Mouse (Mus musculus) c-Kit-positive CD71-positive TER-119-negative erythroid progenitor cells, embryonic 14.5 days (primary cell): ENCODE data around the gene 9930021J03Rik.

ENCODE experiments used
- DNase-seq: peaks from one replicate; pipeline ENCODE4 v3.0.0-alpha.2; 2013; ENCODE audit warnings: low read depth

The 9930021J03Rik gene

DNA sequence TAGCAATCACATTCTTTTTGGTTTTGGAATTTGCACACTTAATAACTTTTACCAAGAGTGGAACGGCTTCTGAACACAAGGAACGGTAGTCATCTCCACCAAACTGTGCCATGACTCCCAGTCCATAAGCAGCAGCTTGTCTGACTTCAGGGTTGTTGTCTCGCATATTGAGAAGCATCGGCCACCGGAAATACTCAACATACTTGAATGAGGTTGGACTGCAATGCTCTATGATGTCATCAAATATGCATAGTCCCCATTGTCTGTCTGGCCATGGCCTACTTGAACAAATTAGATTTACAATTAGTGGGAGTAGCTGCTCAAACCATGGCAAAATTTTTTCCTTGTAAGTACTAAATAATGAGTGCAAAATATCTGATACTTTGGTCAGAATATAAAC, 4.2 kb upstream of the 9930021J03Rik start:
- no peak for DNase-seq

DNA sequence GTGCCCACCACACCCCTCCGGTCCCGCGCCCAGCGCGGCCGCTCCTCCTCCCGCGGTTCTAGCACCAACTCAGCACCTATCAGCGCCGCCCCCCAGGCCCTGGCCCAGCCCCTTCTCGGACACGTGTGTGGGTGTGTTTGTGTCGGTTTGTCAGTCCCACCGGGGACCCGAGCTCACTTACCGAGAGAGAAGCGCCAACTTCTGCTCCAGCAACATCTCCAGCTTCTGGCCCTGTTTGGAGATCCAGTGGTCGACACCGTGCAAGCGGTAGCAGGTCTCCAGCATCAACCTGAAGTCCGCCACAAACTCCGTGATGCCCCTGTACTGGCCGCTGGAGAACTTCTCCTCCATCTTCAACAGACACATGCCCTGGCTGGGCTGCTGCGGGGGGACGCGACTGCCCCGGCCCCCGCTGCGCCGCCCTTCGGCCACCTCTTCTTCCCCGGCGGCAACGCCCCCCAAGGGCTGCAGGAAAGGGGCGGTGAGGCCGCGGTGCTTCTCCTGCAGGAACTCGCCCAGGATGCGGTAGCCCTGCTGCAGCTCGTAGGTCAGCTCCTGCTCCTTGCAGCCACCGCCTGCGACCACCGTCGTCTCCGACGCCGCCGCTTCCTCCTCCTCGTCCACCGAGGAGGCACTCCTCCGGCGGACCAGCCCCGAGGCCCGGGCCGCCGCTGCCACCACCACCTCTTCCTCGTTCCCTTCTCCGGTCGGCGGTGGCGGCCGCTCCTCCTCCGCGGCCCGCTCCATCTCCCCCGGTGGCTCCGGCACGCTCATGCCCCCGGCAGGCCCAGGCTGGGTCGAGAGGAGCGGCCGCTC, 480 bp downstream of the 9930021J03Rik start:
- DNase-seq, result peak; percentile 80

DNA sequence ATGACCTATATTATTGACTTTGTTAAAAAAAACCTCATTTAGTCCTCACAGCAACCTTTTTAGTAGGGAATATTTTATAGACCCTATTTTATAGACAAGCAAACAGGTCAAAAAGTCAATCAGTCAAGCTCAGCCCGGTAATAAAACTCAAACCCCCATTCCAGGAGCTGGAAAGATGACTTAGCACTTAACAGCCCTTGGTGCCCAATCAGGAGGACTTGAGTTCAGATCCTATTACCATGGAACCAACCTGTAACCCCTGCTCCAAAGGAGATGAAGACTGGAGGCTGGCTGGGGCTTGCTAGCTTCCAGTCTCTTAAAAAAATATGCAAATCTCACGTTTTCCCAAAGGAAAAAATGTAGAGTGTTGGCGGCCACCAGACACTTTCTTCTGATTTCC, 1.8 kb downstream of the 9930021J03Rik start:
- no peak for DNase-seq

DNA sequence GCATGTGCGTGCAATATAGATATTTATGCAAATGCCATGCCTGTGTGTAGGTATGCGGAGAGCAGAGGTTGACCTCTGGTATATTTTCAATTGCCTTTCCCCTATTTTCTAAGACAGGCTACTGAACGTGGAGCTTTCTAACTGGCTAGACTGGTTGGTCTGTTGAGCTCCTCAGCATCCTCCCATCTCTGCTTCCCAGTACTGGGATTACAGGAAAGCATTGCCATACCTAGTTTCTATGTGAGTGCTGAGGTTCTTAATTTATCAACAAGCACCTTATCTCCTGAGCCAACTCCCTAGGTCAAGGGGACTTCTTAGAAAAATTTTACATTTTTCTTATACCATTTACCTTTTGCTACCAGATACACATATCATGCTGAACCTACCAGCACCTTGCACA, 8.4 kb downstream of the 9930021J03Rik start:
- DNase-seq, result peak; percentile 54

DNA sequence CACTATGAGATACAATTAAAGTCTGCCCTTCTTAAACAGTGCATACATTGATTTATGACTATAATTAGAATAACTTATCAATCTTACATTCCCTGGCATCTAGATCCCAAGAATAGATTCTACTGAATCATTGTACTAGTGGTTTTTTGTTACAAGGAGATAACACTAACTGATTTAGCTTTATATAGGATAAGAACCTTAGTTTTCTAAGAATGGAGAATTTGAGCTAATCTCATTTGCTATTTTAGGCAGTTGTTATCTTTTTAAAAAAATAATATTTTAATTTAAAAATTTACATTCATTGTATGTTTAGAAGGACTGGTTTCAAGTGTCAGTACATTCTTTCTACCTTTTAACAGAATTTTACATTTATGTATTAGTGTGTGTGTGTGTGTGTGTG, 17.8 kb downstream of the 9930021J03Rik start:
- no peak for DNase-seq

DNA sequence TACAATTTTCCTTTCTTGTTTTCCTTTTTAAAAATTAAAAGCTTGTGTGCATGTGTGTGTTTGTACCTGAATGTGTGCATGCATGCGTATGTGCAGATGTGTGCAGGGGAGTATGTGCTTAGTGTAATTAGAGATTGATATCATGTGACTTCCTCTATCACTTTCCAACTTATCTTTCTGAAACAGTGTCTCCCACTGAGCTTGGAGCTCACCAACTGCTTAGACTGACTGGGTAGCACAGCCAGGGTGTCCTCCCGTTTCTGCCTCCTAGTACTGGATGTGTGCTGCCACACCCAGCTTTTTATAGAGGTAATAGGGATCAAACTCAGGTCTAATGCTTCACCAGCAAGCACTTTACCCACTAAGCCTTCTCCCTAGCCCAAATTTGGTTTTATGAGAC, 22.9 kb downstream of the 9930021J03Rik start:
- DNase-seq, result no peak

DNA sequence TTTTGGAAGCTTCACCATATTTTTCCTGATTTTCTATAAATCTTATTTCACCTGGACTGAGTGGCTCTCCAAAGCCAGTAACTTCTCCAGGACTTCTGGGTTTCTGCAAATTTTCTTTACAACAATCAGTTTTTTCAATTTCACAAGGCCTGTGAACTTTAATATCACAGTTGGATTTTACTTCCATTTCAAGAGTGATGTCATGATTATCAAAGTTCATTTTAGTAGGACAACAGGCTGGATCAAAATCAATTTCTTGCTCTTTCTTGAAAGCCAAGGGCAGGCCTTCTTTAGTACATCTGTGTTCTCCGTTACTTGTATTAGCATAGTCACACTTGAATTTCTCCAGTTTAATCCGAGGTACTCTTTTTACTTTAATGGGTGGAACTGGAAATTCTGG, 51.9 kb downstream of the 9930021J03Rik start:
- no peak for DNase-seq

DNA sequence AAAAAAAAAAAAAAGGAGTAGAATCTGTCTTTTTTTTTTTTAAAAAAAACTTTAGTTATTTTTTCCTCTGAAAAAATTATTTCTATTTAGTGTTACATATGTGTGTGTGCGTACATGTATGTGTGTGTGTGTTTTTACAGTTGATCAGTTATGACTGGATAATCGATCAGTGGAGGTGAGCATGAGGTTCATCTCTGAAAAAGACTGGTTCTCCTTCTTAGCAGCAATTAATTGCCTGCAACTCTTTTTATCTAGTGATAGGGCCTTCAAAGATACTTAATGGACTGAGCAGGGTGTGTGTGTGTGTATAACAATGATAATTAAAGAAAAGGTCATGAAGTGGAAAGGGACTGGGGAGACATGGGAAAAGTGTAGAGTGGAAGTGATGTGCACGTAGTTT, 54.8 kb downstream of the 9930021J03Rik start:
- DNase-seq, result peak; percentile 3

DNA sequence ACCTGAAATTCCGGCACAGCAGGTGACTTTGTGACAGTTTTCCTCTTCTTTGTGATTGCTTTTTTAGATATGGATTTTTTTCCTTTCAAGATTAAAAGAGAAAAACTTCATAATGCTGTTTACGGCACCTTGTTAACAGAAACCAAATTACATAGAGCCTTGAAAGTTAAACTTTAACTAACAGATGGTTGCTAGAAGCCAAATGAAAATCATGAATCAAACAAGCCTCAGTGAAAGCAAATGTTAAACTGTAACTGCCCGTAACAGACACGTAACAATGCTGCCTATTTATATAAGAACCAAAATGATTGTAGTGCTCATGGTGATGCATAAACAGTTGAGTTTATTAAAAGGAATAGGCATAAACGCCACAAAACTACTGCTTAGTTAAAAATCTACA, 62.3 kb downstream of the 9930021J03Rik start:
- DNase-seq, result no peak

DNA sequence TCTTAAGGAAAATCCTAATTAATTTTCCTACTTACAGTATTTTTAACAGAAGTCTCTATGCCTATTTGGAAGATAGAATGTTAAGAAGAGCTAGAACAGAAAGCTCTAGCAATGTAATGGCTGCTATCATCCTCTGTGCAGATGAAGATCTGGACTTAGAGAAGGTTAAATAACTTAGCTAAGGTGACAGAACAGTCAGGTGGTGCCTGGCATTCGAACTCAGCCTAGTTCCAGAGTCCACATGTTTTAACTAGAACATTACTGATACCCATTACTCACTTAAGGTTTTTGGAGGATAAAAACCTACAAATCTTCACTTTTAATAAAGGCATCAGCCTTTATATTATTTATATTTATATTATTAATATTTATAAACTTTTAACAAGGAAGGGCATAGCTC, 65.1 kb downstream of the 9930021J03Rik start:
- no peak for DNase-seq

DNA sequence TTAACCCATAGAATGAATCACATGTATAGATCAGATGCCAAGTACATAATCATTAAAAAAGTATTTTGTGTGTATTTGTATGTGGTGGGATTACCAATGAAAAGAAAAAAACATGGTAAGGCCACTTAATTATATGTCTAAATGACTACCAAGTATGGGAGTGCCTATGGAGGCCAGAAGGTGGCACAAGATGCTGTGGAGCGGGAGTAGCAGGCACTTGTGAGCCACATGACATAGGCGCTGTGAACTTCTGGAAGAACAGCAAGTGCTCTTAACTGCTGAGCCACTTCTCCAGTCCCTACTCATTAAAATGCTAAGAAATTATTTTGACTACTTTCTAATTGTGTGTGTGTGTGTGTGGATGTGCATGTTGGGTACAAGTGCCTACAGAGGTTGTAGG, 66.2 kb downstream of the 9930021J03Rik start:
- no peak for DNase-seq

DNA sequence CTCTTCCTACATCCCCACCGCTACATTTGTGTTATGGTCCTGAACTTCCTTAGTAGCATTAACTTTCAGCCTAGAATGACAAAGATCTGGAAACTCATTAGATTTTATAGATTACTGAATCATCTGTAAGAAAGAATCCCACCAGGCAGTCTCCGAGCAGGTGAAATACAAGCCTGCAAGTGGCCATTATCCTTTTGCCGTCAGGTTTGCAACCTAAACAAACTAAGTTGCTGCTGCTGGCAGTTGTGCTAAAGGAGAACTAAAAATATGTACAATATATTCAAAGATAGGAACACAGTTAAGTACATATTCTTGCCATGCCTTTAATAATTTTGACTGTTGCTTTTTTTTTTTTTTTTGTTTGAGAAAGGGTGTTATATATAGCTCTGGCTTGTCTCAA, 70.4 kb downstream of the 9930021J03Rik start:
- DNase-seq, result no peak

DNA sequence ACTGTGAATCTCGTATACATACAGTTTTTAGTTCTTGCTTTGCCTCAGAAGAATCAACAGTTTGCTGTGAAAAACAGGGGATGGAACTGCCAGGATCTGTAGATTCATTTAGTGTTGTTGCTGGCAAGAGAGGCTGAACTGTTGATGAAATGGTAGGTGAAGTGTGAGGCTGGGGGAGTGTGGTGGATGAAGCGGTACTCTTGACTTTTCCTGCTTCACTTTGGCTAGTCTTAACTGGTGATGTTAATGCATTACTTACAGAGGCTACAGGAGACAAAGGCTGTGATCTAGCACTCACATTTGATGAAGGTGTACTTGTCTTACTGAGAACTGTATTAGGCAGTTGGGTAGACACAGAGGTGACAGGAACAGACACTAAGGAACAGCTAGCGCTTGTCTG, 87.3 kb downstream of the 9930021J03Rik start:
- no peak for DNase-seq

DNA sequence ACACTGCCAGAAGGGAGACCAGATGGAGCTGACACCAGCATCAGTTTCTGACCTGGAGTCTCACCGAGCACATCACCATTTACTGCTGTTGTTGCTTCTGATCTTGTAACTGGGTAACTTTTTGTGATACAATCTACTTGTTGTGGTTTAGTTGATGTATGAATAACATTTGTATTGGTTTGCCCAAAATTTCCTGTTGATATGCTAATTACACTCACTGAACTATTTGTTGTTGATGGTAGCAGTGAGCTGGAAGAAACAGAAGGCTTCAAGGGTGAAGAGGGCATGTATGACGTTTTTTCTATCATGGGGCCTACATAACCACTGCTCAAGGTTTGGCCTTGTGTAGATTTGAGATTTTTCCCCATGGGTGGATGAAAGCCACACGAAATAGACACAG, 87.9 kb downstream of the 9930021J03Rik start:
- DNase-seq, result no peak

DNA sequence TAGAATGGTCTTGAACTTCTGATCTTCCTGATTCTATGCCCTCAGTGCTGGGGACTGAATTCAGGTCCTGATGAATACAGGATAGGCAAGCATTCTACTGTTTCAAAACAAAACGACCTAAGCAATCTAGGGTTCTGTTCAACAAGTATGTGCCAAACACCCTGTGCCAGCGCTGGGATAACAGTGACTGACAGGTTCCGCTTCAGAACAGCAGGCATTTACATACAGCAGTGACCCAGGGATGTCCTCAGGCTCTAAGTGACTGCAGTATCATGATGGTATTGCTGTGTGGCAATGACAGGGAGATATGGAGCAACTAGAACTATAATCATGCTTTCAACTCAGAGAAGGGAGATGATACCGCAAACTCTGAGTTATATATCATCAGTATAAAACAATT, 92.3 kb downstream of the 9930021J03Rik start:
- no peak for DNase-seq

DNA sequence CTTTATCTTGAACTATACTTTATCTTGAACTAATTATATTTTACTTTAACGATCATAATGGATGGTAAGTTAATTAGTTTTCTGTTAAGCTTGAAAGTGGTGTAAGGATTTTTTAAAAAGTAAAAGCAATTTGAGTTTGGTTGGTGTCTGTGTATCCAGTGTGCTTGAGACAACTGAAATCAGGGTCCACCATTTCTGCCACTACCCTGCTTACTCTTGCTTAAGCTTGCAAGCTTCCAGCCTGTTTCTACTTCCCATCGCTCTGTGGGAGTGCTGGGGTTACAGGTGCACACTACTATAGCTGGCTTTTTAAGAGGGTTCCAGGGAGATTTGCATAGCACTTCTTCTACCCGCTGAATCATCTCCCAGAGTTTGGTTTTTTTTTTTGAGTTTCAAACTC, 96.3 kb downstream of the 9930021J03Rik start:
- no peak for DNase-seq

DNA sequence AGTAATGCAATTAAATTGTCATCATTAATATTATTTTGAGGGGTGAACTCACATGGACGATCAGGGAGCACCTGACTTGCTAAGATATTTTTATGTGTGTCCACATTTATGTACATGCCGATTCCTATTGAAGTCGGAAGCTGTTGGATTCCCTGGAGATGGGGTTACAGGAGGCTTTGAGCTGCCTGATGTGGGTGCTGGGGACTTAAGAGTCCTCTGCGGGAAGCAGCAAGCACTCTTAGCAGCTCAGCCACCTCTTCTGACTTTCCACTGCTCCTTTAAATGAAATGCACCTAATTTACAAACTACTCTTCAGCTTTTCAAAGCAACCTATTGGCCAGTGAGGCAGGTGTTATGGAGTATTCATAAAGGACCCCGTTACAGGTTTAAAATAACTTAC, 97.3 kb downstream of the 9930021J03Rik start:
- no peak for DNase-seq

DNA sequence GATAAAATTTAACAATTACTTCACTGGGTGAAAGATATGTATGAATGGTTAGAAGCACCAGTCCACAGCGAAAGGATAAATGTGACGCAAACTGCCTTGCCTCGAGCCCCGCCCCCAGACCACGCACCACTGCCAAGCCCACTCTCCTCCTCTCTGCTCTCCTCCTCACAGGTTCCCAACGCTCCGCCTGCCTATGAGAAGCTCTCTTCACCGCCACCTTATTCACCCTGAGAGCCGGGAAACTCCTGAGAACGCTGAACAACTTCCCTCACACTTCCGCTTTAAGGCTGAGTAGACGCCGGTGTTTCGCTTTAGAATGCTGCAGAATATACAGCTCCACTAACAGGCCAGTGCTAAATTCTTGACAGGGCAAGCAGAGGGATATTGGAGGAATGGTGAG, 97.8 kb downstream of the 9930021J03Rik start:
- peak; percentile 16 for DNase-seq

DNA sequence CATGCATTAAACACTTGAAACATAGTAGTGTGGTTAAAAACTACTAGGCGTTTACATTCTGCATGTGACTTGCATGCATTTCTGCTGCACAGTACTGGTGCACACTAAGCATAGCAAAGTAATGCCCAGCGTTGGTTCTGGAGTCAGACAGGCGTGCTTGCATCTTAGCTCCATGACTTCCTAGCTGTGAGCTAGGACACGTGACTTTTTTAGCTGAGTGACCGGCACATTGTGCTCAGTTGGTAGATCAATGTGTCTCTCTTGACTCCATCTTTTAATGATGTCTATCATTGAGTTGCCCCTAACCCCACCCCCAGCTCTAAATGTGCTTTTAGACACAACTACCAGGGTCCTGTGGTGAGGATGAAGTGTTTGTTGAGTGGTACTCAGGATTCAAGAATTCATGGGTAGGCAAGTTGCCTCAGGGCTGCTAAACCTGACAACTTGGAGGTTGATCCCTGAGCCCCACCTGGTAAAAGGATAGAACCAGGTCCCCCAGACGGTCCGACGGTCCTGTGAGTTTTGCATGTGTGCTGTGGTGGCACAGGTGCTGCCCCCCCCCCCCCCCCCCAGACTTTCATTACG, 98.4 kb downstream of the 9930021J03Rik start:
- no peak for DNase-seq

DNA sequence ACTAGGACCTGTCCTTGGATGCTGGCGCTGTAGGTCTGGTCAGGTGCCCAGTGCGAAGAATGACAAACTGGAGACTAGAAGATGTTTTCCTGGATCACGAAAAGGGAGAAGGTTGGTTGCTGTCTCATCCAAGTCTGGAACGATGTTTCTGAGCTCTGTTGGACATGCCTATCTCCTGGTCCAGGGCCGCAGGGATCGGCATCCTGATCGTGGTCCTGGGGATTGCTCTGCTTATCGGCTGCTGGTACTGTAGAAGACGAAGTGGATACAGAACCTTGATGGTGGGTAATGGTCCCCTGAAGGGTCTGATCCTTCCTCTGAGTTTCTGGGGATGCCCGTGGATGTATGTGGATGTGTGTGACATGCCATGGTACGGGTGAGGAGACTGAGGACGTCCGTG, 101.4 kb downstream of the 9930021J03Rik start:
- no peak for DNase-seq

DNA sequence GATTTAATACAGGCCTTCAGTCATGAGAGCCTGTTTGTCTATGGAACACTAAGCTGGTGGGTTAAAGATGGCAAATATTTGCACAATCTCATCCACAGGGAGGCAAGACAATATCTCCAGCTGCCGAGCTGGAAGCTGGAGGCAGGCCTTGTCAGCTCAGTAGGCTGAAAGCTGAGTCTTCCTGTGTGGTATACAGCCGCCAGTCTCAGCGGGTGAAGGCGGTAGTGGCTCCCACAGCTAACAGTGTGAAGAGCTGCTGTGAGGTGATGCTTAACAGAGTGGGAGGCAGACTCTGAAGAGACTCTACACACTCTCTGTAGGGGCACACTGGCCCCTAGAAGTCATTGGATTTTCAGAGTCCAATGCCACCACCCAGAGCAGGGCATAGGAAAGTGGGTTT, 104.1 kb downstream of the 9930021J03Rik start:
- no peak for DNase-seq

DNA sequence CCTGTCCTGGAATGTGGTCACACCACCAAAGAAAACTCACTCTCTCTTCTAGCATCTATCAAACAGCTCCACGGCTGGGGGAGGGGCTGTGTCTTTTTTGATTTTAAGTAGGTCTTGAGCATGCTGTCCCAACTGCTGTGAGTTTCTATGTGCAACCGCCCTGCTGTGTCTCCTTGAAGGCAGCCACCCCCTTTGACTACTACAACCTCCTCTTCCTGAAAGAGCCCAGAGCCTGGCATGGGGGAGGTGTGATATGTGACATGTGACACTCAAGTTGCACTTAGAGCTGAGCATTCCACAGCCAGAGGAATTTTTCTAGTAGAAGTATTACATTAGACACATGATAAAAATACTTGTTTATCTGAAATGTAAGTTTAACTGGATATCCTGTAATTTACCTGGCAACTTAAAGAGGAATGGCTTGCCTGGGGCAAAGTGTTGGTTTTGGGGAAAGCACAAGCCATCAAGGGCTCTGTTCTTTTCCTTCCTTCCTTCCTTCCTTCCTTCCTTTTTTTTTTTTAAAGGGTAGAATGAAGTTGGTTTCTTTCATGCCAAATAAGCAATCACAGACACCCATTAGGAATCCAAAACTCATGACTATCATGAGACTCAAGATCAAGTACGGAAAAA, 108.4 kb downstream of the 9930021J03Rik start, which contains the start of gene Mlana:
Mlana (plus strand) TSS at position 580 of the 630 bp plus-strand sequence.
- DNase-seq, result no peak

DNA sequence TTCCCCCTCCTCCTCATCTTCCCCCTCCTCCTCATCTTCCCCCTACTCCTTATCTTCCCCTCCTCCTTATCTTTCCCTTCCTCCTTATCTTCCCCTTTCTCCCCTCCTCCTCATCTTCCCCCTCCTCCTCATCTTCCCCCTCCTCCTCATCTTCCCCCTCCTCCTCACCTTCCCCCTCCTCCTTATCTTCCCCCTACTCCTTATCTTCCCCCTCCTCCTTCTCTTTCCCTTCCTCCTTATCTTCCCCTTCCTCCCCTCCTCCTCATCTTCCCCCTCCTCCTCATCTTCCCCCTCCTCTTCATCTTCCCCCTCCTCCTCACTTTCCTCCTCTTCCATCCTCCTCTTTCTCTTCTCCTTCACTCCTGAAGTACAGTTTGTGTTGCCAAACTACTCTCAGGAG, 108.9 kb downstream of the 9930021J03Rik start:
- no peak for DNase-seq
